Mouse (Mus musculus): Measurements from ENCODE around the gene Uqcr11. TPM values are rescaled to one million over a fixed set of nuclear protein-coding genes. Genes with fewer than 3 reads are reported as not detected.
A peak's percentile ranks its signal among the peaks of the same experiment; 100 is the strongest.

Uqcr11 gene
- polyA plus RNA-seq, 1 experiment from 2014 or later, result 476 TPM

GRCm38 (mm10) chr10:80386735-80387471 is 19.7 kb downstream of the Uqcr11 start:
- H3K4me3 ChIP-seq (ENCODE audit: low read depth, low read length), result peak overlapping the region; percentile 98
- H3K9me3 ChIP-seq (ENCODE audit: control insufficient read depth, low read length), result no peaks in the 10 kb centered on the region
- peaks cover 29% of the 10 kb centered on the region for H3K4me1 ChIP-seq (ENCODE audit: control insufficient read depth, insufficient read depth, low read length)
- H3K4me2 ChIP-seq, result peak overlapping the region; percentile 68
- peak overlapping the region; percentile 97 for H3K27ac ChIP-seq (ENCODE audit: low read depth, low read length)
- peak overlapping the region; percentile 96 for H3K9ac ChIP-seq (ENCODE audit: low read length)
- ATAC-seq (ENCODE audit: low FRiP score), result 0 out of 2 replicates have a peak, but pooled peaks have one; percentile 0
- no peaks in the 10 kb centered on the region for H3K27me3 ChIP-seq (ENCODE audit: control insufficient read depth, insufficient read depth, low read length)
- WGBS, result under 1% methylated on average over 74 of the region's 94 CpGs
- H3K36me3 ChIP-seq (ENCODE audit: control insufficient read depth, insufficient read depth, low read length), result peaks cover 21% of the 10 kb centered on the region
- DNase-seq (ENCODE audit: low spot score, missing footprints), result peak; percentile 90

- peak overlapping the region; percentile 96 for H3K9ac ChIP-seq (ENCODE audit: low read length)
These were observed 20.6 kb downstream of the Uqcr11 start for GRCm38 (mm10) chr10:80385811-80386734.

GRCm38 (mm10) chr10:80385310-80385709 is 21.3 kb downstream of the Uqcr11 start:
- Histone ChIP-seq H3K4me2 (peak overlapping the region; percentile 68), H3K9me3 (ENCODE audit: control insufficient read depth, low read length) (no peaks in the 10 kb centered on the region), H3K4me3 (ENCODE audit: low read depth, low read length) (peak overlapping the region; percentile 98), H3K27me3 (ENCODE audit: control insufficient read depth, insufficient read depth, low read length) (no peaks in the 10 kb centered on the region), H3K4me1 (ENCODE audit: control insufficient read depth, insufficient read depth, low read length) (peaks cover 31% of the 10 kb centered on the region), H3K27ac (ENCODE audit: low read depth, low read length) (peak overlapping the region; percentile 97), H3K9ac (ENCODE audit: low read length) (peak overlapping the region; percentile 96), H3K36me3 (ENCODE audit: control insufficient read depth, insufficient read depth, low read length) (peaks cover 21% of the 10 kb centered on the region)
- 11% methylated on average over 7 of the region's 7 CpGs for WGBS
- DNase-seq (ENCODE audit: low spot score, missing footprints) (no peak), ATAC-seq (ENCODE audit: low FRiP score) (peak; percentile 15)

More at GRCm38 (mm10) chr10:80385811-80386734, 20.6 kb downstream of the Uqcr11 start:
- peak overlapping the region; percentile 97 for H3K27ac ChIP-seq (ENCODE audit: low read depth, low read length)
- no peaks in the 10 kb centered on the region for H3K27me3 ChIP-seq (ENCODE audit: control insufficient read depth, insufficient read depth, low read length)
- peak overlapping the region; percentile 68 for H3K4me2 ChIP-seq
- H3K9me3 ChIP-seq (ENCODE audit: control insufficient read depth, low read length), result no peaks in the 10 kb centered on the region
- peaks cover 18% of the 10 kb centered on the region for H3K36me3 ChIP-seq (ENCODE audit: control insufficient read depth, insufficient read depth, low read length)
- ATAC-seq (ENCODE audit: low FRiP score), result peak; percentile 83
- under 1% methylated on average over 34 of the region's 34 CpGs for WGBS
- H3K4me1 ChIP-seq (ENCODE audit: control insufficient read depth, insufficient read depth, low read length), result peaks cover 29% of the 10 kb centered on the region
- peak overlapping the region; percentile 98 for H3K4me3 ChIP-seq (ENCODE audit: low read depth, low read length)
- peak; percentile 96 for DNase-seq (ENCODE audit: low spot score, missing footprints)

GRCm38 (mm10) chr10:80384709-80385108 is 21.9 kb downstream of the Uqcr11 start:
- peaks cover 31% of the 10 kb centered on the region for H3K4me1 ChIP-seq (ENCODE audit: control insufficient read depth, insufficient read depth, low read length)
- ATAC-seq (ENCODE audit: low FRiP score), result no peak
- no peak for DNase-seq (ENCODE audit: low spot score, missing footprints)
- H3K27me3 ChIP-seq (ENCODE audit: control insufficient read depth, insufficient read depth, low read length), result no peaks in the 10 kb centered on the region
- peak overlapping the region; percentile 98 for H3K4me3 ChIP-seq (ENCODE audit: low read depth, low read length)
- no peaks in the 10 kb centered on the region for H3K9me3 ChIP-seq (ENCODE audit: control insufficient read depth, low read length)
- H3K27ac ChIP-seq (ENCODE audit: low read depth, low read length), result peak overlapping the region; percentile 97
- peaks cover 21% of the 10 kb centered on the region for H3K36me3 ChIP-seq (ENCODE audit: control insufficient read depth, insufficient read depth, low read length)
- peak overlapping the region; percentile 68 for H3K4me2 ChIP-seq
- 76% methylated on average over 7 of the region's 7 CpGs for WGBS
- peak overlapping the region; percentile 96 for H3K9ac ChIP-seq (ENCODE audit: low read length)

- H3K9ac ChIP-seq (ENCODE audit: low read length), result peak overlapping the region; percentile 96
- H3K4me2 ChIP-seq, result peak overlapping the region; percentile 68
- peaks cover 21% of the 10 kb centered on the region for H3K36me3 ChIP-seq (ENCODE audit: control insufficient read depth, insufficient read depth, low read length)
- no peak overlapping the region; the same call in 1 of the 2 replicates for H3K27ac ChIP-seq (ENCODE audit: low read depth, low read length)
- no peaks in the 10 kb centered on the region for H3K9me3 ChIP-seq (ENCODE audit: control insufficient read depth, low read length)
- peak overlapping the region; percentile 98 for H3K4me3 ChIP-seq (ENCODE audit: low read depth, low read length)
- H3K4me1 ChIP-seq (ENCODE audit: control insufficient read depth, insufficient read depth, low read length), result peaks cover 31% of the 10 kb centered on the region
- 85% methylated on average over 4 of the region's 4 CpGs for WGBS
- no peak for ATAC-seq (ENCODE audit: low FRiP score)
- DNase-seq (ENCODE audit: low spot score, missing footprints), result no peak
- H3K27me3 ChIP-seq (ENCODE audit: control insufficient read depth, insufficient read depth, low read length), result no peaks in the 10 kb centered on the region
These were observed 22.5 kb downstream of the Uqcr11 start for GRCm38 (mm10) chr10:80384115-80384639.

- Histone ChIP-seq H3K4me3 (ENCODE audit: low read depth, low read length) (peak overlapping the region; percentile 98; the same call in 1 of the 2 replicates), H3K4me1 (ENCODE audit: control insufficient read depth, insufficient read depth, low read length) (peaks cover 31% of the 10 kb centered on the region), H3K4me2 (0 out of 2 replicates have a peak overlapping the region, but pooled peaks have one; percentile 6), H3K9me3 (ENCODE audit: control insufficient read depth, low read length) (no peaks in the 10 kb centered on the region), H3K27ac (ENCODE audit: low read depth, low read length) (no peak overlapping the region), H3K9ac (ENCODE audit: low read length) (peak overlapping the region; percentile 96; the same call in 1 of the 2 replicates), H3K27me3 (ENCODE audit: control insufficient read depth, insufficient read depth, low read length) (no peaks in the 10 kb centered on the region), H3K36me3 (ENCODE audit: control insufficient read depth, insufficient read depth, low read length) (peaks cover 21% of the 10 kb centered on the region)
- no peak for DNase-seq (ENCODE audit: low spot score, missing footprints)
- WGBS, result 58% methylated on average over 4 of the region's 4 CpGs
- ATAC-seq (ENCODE audit: low FRiP score), result no peak
These were observed 23.2 kb downstream of the Uqcr11 start for GRCm38 (mm10) chr10:80383431-80383830.

- Histone ChIP-seq H3K27ac (ENCODE audit: low read depth, low read length) (no peak overlapping the region), H3K36me3 (ENCODE audit: control insufficient read depth, insufficient read depth, low read length) (peaks cover 21% of the 10 kb centered on the region), H3K9me3 (ENCODE audit: control insufficient read depth, low read length) (no peaks in the 10 kb centered on the region), H3K4me3 (ENCODE audit: low read depth, low read length) (no peak overlapping the region), H3K4me2 (no peak overlapping the region), H3K27me3 (ENCODE audit: control insufficient read depth, insufficient read depth, low read length) (no peaks in the 10 kb centered on the region), H3K4me1 (ENCODE audit: control insufficient read depth, insufficient read depth, low read length) (peaks cover 26% of the 10 kb centered on the region), H3K9ac (ENCODE audit: low read length) (no peak overlapping the region)
- ATAC-seq (ENCODE audit: low FRiP score), result no peak
- no peak for DNase-seq (ENCODE audit: low spot score, missing footprints)
- 92% methylated on average over 7 of the region's 7 CpGs for WGBS
These were observed 23.8 kb downstream of the Uqcr11 start for GRCm38 (mm10) chr10:80382641-80383365.

- H3K9me3 ChIP-seq (ENCODE audit: control insufficient read depth, low read length), result no peaks in the 10 kb centered on the region
- H3K27ac ChIP-seq (ENCODE audit: low read depth, low read length), result no peak overlapping the region
- no peak overlapping the region for H3K4me2 ChIP-seq
- H3K9ac ChIP-seq (ENCODE audit: low read length), result no peak overlapping the region
- peaks cover 15% of the 10 kb centered on the region for H3K36me3 ChIP-seq (ENCODE audit: control insufficient read depth, insufficient read depth, low read length)
- no peak for ATAC-seq (ENCODE audit: low FRiP score)
- 0 out of 2 replicates have a peak, but pooled peaks cover 2% of the 10 kb centered on the region for H3K4me1 ChIP-seq (ENCODE audit: control insufficient read depth, insufficient read depth, low read length)
- WGBS, result 52% methylated on average over 10 of the region's 10 CpGs
- peak; percentile 92 for DNase-seq (ENCODE audit: low spot score, missing footprints)
- H3K27me3 ChIP-seq (ENCODE audit: control insufficient read depth, insufficient read depth, low read length), result no peaks in the 10 kb centered on the region
- no peak overlapping the region for H3K4me3 ChIP-seq (ENCODE audit: low read depth, low read length)
These were observed 28.9 kb downstream of the Uqcr11 start for GRCm38 (mm10) chr10:80377716-80378115.
